In genomic region chr17:27774198-27774597, GRCm38 (mm10) we compare ENCODE assay signal across 20 mouse cellular contexts. TPM values are rescaled to one million over a fixed set of nuclear protein-coding genes. Genes with fewer than 3 reads are reported as not detected.
"Had no signal": no experiment of that assay in that cellular context is flagged by ENCODE, and none has a peak within 500 bp of the region (broad histone marks: within the 10 kb centered on the region; RNA-seq: fewer than 3 reads in every experiment).

No protein-coding gene starts in this region.

- ATAC-seq: lung, postnatal 0 days; midbrain, embryonic 13.5 days; midbrain, embryonic 15.5 days had no signal

- H3K36me3 ChIP-seq: midbrain, embryonic 15.5 days had no signal

- H3K27me3 ChIP-seq: lung, embryonic 15.5 days; megakaryocyte, embryonic 14.5 days; midbrain, embryonic 13.5 days; midbrain, embryonic 15.5 days; neural tube, embryonic 12.5 days had no signal

- H3K9ac ChIP-seq: lung, embryonic 15.5 days; midbrain, embryonic 13.5 days; midbrain, embryonic 15.5 days; neural tube, embryonic 12.5 days had no signal

- H3K27ac ChIP-seq: lung, embryonic 15.5 days; macrophage; midbrain, embryonic 13.5 days; midbrain, embryonic 15.5 days; neural tube, embryonic 12.5 days had no signal

- H3K4me3 ChIP-seq: lung, embryonic 15.5 days; megakaryocyte, embryonic 14.5 days; midbrain, embryonic 13.5 days; midbrain, embryonic 15.5 days; neural tube, embryonic 12.5 days had no signal

- H3K4me1 ChIP-seq: lung, embryonic 15.5 days; midbrain, embryonic 13.5 days; neural tube, embryonic 12.5 days had no signal

- DNase-seq: lung, adult 2 months; lung, postnatal 14 days; lung, postnatal 36 days; retina, postnatal 1 day; right cerebral cortex, postnatal 14 days; spleen, adult 18-20 months; thymus, adult 18-20 months; thymus, postnatal 14 days; thymus, postnatal 36 days had no signal

- H3K4me2 ChIP-seq: lung, embryonic 15.5 days; midbrain, embryonic 11.5 days; midbrain, embryonic 13.5 days; midbrain, embryonic 15.5 days; neural tube, embryonic 12.5 days had no signal

- H3K9me3 ChIP-seq: lung, embryonic 15.5 days; megakaryocyte, embryonic 14.5 days; midbrain, embryonic 13.5 days; midbrain, embryonic 15.5 days; neural tube, embryonic 12.5 days had no signal

RNA-seq across cellular contexts. Expression of gene Spdef, which starts 45.4 kb away (rescaled TPM):
- total RNA-seq: megakaryocyte progenitor cell, adult 5-6 weeks; monocyte, adult 5-6 weeks; neutrophil, adult 5-6 weeks had no signal
- polyA plus RNA-seq: macrophage had no signal
